Mouse (Mus musculus) lung, embryonic 15.5 days (tissue): ENCODE measurements at regions not wholly inside any gene's neighbourhood (a gene's known extent, or its start where the extent isn't known, plus 50 kb on each side); places are given as distances from the start of the nearest gene placed in this dataset.

ENCODE experiments used
- ATAC-seq: fragments of 200-750 bp; cut with Nextera tagmentation; 2 replicates; pipeline ENCODE4 v1.8.0; 2017; ENCODE audit warnings: moderate number of reproducible peaks, borderline replicate concordance; ENCODE audit not compliant: low FRiP score, low TSS enrichment; ENCODE audit errors: extremely low read depth
- H3K27ac ChIP-seq: fragments of 300-500 bp; sonication (generic); 2 replicates; pipeline ENCODE4 v1.5.1; 2015; ENCODE audit warnings: moderate library complexity, mild to moderate bottlenecking, inconsistent platforms
- H3K27me3 ChIP-seq: fragments of 300-500 bp; sonication (generic); 2 replicates; pipeline ENCODE4 v1.6.1; 2015; ENCODE audit warnings: inconsistent platforms
- H3K36me3 ChIP-seq: fragments of 300-500 bp; sonication (generic); 2 replicates; pipeline ENCODE4 v1.6.1; 2015; ENCODE audit warnings: inconsistent platforms
- H3K4me1 ChIP-seq: fragments of 300-500 bp; sonication (generic); 2 replicates; pipeline ENCODE4 v1.6.1; 2015; ENCODE audit warnings: inconsistent platforms
- H3K4me2 ChIP-seq: fragments of 300-500 bp; sonication (generic); 2 replicates; pipeline ENCODE4 v1.6.1; 2015; ENCODE audit warnings: inconsistent platforms, mild to moderate bottlenecking, moderate library complexity
- H3K4me3 ChIP-seq: fragments of 300-500 bp; sonication (generic); 2 replicates; pipeline ENCODE4 v1.5.1; 2015; ENCODE audit warnings: mild to moderate bottlenecking, inconsistent platforms
- H3K9ac ChIP-seq: fragments of 300-500 bp; sonication (generic); 2 replicates; pipeline ENCODE4 v1.6.1; 2015; ENCODE audit warnings: inconsistent platforms
- H3K9me3 ChIP-seq: fragments of 300-500 bp; sonication (generic); 2 replicates; pipeline ENCODE4 v1.6.1; 2016; ENCODE audit warnings: inconsistent platforms
- WGBS: fragments of 180-500 bp; shearing (Covaris S2); methylation state at CpG from one replicate; pipeline ENCODE4 v1.1.7; 2015; 5-methylcytosine and 5-hydroxymethylcytosine counted together

GRCm38 (mm10) chr2:172782686-172783085 is 157.4 kb downstream of the Bmp7 start:
- Histone ChIP-seq H3K27me3 (peaks cover 22% of the 10 kb centered on the region), H3K9me3 (no peaks in the 10 kb centered on the region), H3K36me3 (no peaks in the 10 kb centered on the region), H3K4me3 (no peak overlapping the region), H3K9ac (no peak overlapping the region), H3K27ac (no peak overlapping the region), H3K4me1 (peaks cover under 1% of the 10 kb centered on the region; the same call in 1 of the 2 replicates), H3K4me2 (no peak overlapping the region)
- no peak for ATAC-seq
- 50% methylated on average over 10 of the region's 10 CpGs for WGBS

- H3K4me2 ChIP-seq, result no peak overlapping the region
- no peak overlapping the region for H3K4me3 ChIP-seq
- H3K27ac ChIP-seq, result no peak overlapping the region
- H3K36me3 ChIP-seq, result no peaks in the 10 kb centered on the region
- peaks cover 14% of the 10 kb centered on the region for H3K4me1 ChIP-seq
- no peak for ATAC-seq
- H3K27me3 ChIP-seq, result peaks cover 50% of the 10 kb centered on the region
- no peaks in the 10 kb centered on the region for H3K9me3 ChIP-seq
- no peak overlapping the region for H3K9ac ChIP-seq
- 45% methylated on average over 2 of the region's 2 CpGs for WGBS
These were observed 153.8 kb downstream of the Bmp7 start for GRCm38 (mm10) chr2:172786297-172786696.

GRCm38 (mm10) chr2:172787203-172787944 is 152.7 kb downstream of the Bmp7 start:
- H3K9ac ChIP-seq, result no peak overlapping the region
- H3K4me1 ChIP-seq, result peaks cover 14% of the 10 kb centered on the region
- H3K36me3 ChIP-seq, result no peaks in the 10 kb centered on the region
- H3K27me3 ChIP-seq, result peaks cover 50% of the 10 kb centered on the region
- no peaks in the 10 kb centered on the region for H3K9me3 ChIP-seq
- 13% methylated on average over 30 of the region's 30 CpGs for WGBS
- H3K27ac ChIP-seq, result no peak overlapping the region
- peak overlapping the region; percentile 22 for H3K4me3 ChIP-seq
- ATAC-seq, result no peak
- peak overlapping the region; percentile 54 for H3K4me2 ChIP-seq

- no peak overlapping the region for H3K27ac ChIP-seq
- H3K27me3 ChIP-seq, result peaks cover 50% of the 10 kb centered on the region
- 0 out of 2 replicates have a peak, but pooled peaks have one; percentile 36 for ATAC-seq
- no peak overlapping the region for H3K4me2 ChIP-seq
- H3K9ac ChIP-seq, result no peak overlapping the region
- H3K4me1 ChIP-seq, result peaks cover 14% of the 10 kb centered on the region
- 18% methylated on average over 10 of the region's 10 CpGs for WGBS
- no peaks in the 10 kb centered on the region for H3K9me3 ChIP-seq
- no peak overlapping the region for H3K4me3 ChIP-seq
- no peaks in the 10 kb centered on the region for H3K36me3 ChIP-seq
These were observed 150.9 kb downstream of the Bmp7 start for GRCm38 (mm10) chr2:172789260-172789659.

- ATAC-seq, result no peak
- Histone ChIP-seq H3K27ac (no peak overlapping the region), H3K36me3 (no peaks in the 10 kb centered on the region), H3K4me2 (no peak overlapping the region), H3K9me3 (no peaks in the 10 kb centered on the region), H3K27me3 (peaks cover 29% of the 10 kb centered on the region), H3K9ac (no peak overlapping the region), H3K4me3 (no peak overlapping the region), H3K4me1 (peaks cover 14% of the 10 kb centered on the region)
- 70% methylated on average over 10 of the region's 10 CpGs for WGBS
These were observed 147.6 kb downstream of the Bmp7 start for GRCm38 (mm10) chr2:172792555-172792954.

GRCm38 (mm10) chr2:172793991-172794390 is 146.1 kb downstream of the Bmp7 start:
- H3K4me1 ChIP-seq, result peaks cover 8% of the 10 kb centered on the region
- WGBS, result 74% methylated on average over 8 of the region's 8 CpGs

GRCm38 (mm10) chr2:172794771-172795170 is 145.3 kb downstream of the Bmp7 start:
- H3K36me3 ChIP-seq, result no peaks in the 10 kb centered on the region
- H3K4me2 ChIP-seq, result no peak overlapping the region
- H3K4me1 ChIP-seq, result 0 out of 2 replicates have a peak, but pooled peaks cover under 1% of the 10 kb centered on the region
- H3K9ac ChIP-seq, result no peak overlapping the region
- peaks cover 9% of the 10 kb centered on the region for H3K27me3 ChIP-seq
- WGBS, result 78% methylated on average over 10 of the region's 10 CpGs
- H3K27ac ChIP-seq, result no peak overlapping the region
- ATAC-seq, result no peak
- no peak overlapping the region for H3K4me3 ChIP-seq
- no peaks in the 10 kb centered on the region for H3K9me3 ChIP-seq

More at GRCm38 (mm10) chr2:172793991-172794390, 146.1 kb downstream of the Bmp7 start:
- Histone ChIP-seq H3K9ac (no peak overlapping the region), H3K27ac (no peak overlapping the region), H3K4me3 (no peak overlapping the region), H3K36me3 (no peaks in the 10 kb centered on the region), H3K27me3 (peaks cover 16% of the 10 kb centered on the region), H3K9me3 (no peaks in the 10 kb centered on the region), H3K4me2 (no peak overlapping the region)
- no peak for ATAC-seq

GRCm38 (mm10) chr2:172796104-172796503 is 144.0 kb downstream of the Bmp7 start:
- 58% methylated on average over 6 of the region's 6 CpGs for WGBS
- H3K27ac ChIP-seq, result no peak overlapping the region
- H3K9me3 ChIP-seq, result no peaks in the 10 kb centered on the region
- no peaks in the 10 kb centered on the region for H3K4me1 ChIP-seq
- no peaks in the 10 kb centered on the region for H3K36me3 ChIP-seq
- no peaks in the 10 kb centered on the region for H3K27me3 ChIP-seq
- H3K4me2 ChIP-seq, result no peak overlapping the region
- no peak overlapping the region for H3K4me3 ChIP-seq
- no peak for ATAC-seq
- no peak overlapping the region for H3K9ac ChIP-seq

- Histone ChIP-seq H3K4me1 (no peaks in the 10 kb centered on the region), H3K27ac (no peak overlapping the region), H3K9me3 (no peaks in the 10 kb centered on the region), H3K4me3 (no peak overlapping the region), H3K36me3 (no peaks in the 10 kb centered on the region), H3K27me3 (no peaks in the 10 kb centered on the region), H3K9ac (no peak overlapping the region), H3K4me2 (no peak overlapping the region)
- ATAC-seq, result no peak
- WGBS, result 21% methylated on average over 6 of the region's 6 CpGs
These were observed 143.2 kb downstream of the Bmp7 start for GRCm38 (mm10) chr2:172796955-172797354.

- Histone ChIP-seq H3K9ac (no peak overlapping the region), H3K4me1 (no peaks in the 10 kb centered on the region), H3K9me3 (peaks cover 2% of the 10 kb centered on the region; the same call in 1 of the 2 replicates), H3K4me3 (no peak overlapping the region), H3K27me3 (no peaks in the 10 kb centered on the region), H3K4me2 (no peak overlapping the region), H3K36me3 (no peaks in the 10 kb centered on the region), H3K27ac (no peak overlapping the region)
- 44% methylated on average over 10 of the region's 10 CpGs for WGBS
- ATAC-seq, result no peak
These were observed 140.2 kb downstream of the Bmp7 start for GRCm38 (mm10) chr2:172799951-172800350.

- Histone ChIP-seq H3K9me3 (peaks cover 2% of the 10 kb centered on the region; the same call in 1 of the 2 replicates), H3K9ac (no peak overlapping the region), H3K27me3 (no peaks in the 10 kb centered on the region), H3K4me2 (no peak overlapping the region), H3K36me3 (no peaks in the 10 kb centered on the region), H3K4me3 (no peak overlapping the region), H3K4me1 (no peaks in the 10 kb centered on the region), H3K27ac (no peak overlapping the region)
- ATAC-seq, result no peak
- 62% methylated on average over 9 of the region's 9 CpGs for WGBS
These were observed 139.3 kb downstream of the Bmp7 start for GRCm38 (mm10) chr2:172800801-172801200.

- H3K9ac ChIP-seq, result no peak overlapping the region
- no peaks in the 10 kb centered on the region for H3K36me3 ChIP-seq
- no peak overlapping the region for H3K4me2 ChIP-seq
- H3K4me1 ChIP-seq, result no peaks in the 10 kb centered on the region
- no peak overlapping the region for H3K4me3 ChIP-seq
- H3K27ac ChIP-seq, result no peak overlapping the region
- 24% methylated on average over 3 of the region's 4 CpGs for WGBS
- no peaks in the 10 kb centered on the region for H3K27me3 ChIP-seq
- no peak for ATAC-seq
- H3K9me3 ChIP-seq, result peaks cover 2% of the 10 kb centered on the region; the same call in 1 of the 2 replicates
These were observed 138.3 kb downstream of the Bmp7 start for GRCm38 (mm10) chr2:172801804-172802203.
